9 mouse cellular contexts compared by ENCODE assay signal in the genomic region with DNA sequence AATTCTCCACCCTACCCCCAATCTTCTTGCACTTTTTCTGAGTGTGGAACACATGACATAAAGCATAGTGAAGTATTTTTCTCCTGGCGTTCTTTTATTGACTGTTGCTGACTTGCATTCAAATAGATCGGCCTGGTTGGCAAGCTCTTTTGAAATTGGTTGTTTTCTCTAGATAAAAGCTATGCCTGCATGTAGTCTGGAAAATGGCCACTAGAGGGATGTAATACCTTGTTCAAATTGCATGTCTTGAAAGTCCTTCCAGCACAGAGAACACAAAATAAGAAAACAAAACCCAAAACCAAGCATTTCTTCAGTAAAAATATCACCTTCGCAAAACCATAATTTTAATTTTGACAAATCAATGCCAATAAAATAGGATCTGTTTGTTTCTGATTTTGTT.
DNase-seq lines count a peak whose midpoint lies in the region; ATAC-seq and TF ChIP-seq lines count a peak whose summit lies in the region.
"Had no signal": no experiment of that assay in that cellular context is flagged by ENCODE, and none has a peak within 500 bp of the region (broad histone marks: within the 10 kb centered on the region; RNA-seq: fewer than 3 reads in every experiment).

No protein-coding gene starts in this region.

- WGBS in liver, adult 2 months = 27% methylated on average over 3 of the region's 3 CpGs
- WGBS in liver, embryonic 12.5 days (ENCODE audit: insufficient replicate concordance) = 47% methylated on average over 3 of the region's 3 CpGs
- 34% methylated on average over 3 of the region's 3 CpGs for whole genome bisulfite sequencing in neural tube, embryonic 14.5 days

- no peak overlapping the region for H3K27ac ChIP-seq in liver, adult 2 months (replicated peaks; ENCODE audit: insufficient read depth, low read depth, low read length)
- H3K27ac ChIP-seq in liver, embryonic 12.5 days = no peak overlapping the region
- H3K27ac ChIP-seq in neural tube, embryonic 14.5 days (ENCODE audit: low read depth, low read length) = no peak overlapping the region

- H3K36me3 ChIP-seq in liver, adult 2 months (ENCODE audit: control insufficient read depth, insufficient read depth, low read length) = peaks cover 10% of the 10 kb centered on the region
- no peaks in the 10 kb centered on the region for H3K36me3 ChIP-seq in liver, embryonic 12.5 days
- no peaks in the 10 kb centered on the region for H3K36me3 ChIP-seq in neural tube, embryonic 14.5 days (ENCODE audit: control insufficient read depth, insufficient read depth, low read length)
- H3K36me3 ChIP-seq: G1E had no signal

- H3K4me1 ChIP-seq in liver, adult 2 months (ENCODE audit: control insufficient read depth, insufficient read depth, low read length) = 0 out of 2 replicates have a peak, but pooled peaks cover 1% of the 10 kb centered on the region
- no peaks in the 10 kb centered on the region for H3K4me1 ChIP-seq in liver, embryonic 12.5 days
- H3K4me1 ChIP-seq in neural tube, embryonic 14.5 days (ENCODE audit: control insufficient read depth, insufficient read depth, low read length) = peaks cover under 1% of the 10 kb centered on the region

- TF ChIP-seq POLR2A in liver, adult 2 months (IDR thresholded peaks at IDR 0.05; ENCODE audit: extremely low read depth, insufficient read depth, low read length) = no peak

- no peaks in the 10 kb centered on the region for H3K27me3 ChIP-seq in liver, adult 2 months (ENCODE audit: control insufficient read depth, insufficient read depth, low read length)
- no peaks in the 10 kb centered on the region for H3K27me3 ChIP-seq in liver, embryonic 12.5 days (replicated peaks)
- H3K27me3 ChIP-seq in neural tube, embryonic 14.5 days (ENCODE audit: control insufficient read depth, insufficient read depth, low read length) = no peaks in the 10 kb centered on the region

- H3K9ac ChIP-seq in liver, adult 2 months (ENCODE audit: low read depth, low read length) = no peak overlapping the region
- no peak overlapping the region for H3K9ac ChIP-seq in liver, embryonic 12.5 days
- no peak overlapping the region for H3K9ac ChIP-seq in neural tube, embryonic 14.5 days (replicated peaks; ENCODE audit: low read depth, low read length)

- no peak for DNase-seq in cerebellum, adult 11-12 months
- DNase-seq in liver, adult 2 months (ENCODE audit: extremely low read depth, low read depth, low spot score) = peak; percentile 72
- DNase-seq in brain, embryonic 18.5 days (ENCODE audit: low read depth, low spot score) = peak; percentile 60
- peak; percentile 73 for DNase-seq in layer of hippocampus, adult 11-12 months (ENCODE audit: low spot score)

- ATAC-seq in cerebellum, adult (ENCODE audit: insufficient number of reproducible peaks, low FRiP score, low TSS enrichment) = peak; percentile 70
- no peak for ATAC-seq in liver, embryonic 12.5 days
- ATAC-seq in neural tube, embryonic 14.5 days (ENCODE audit: low read depth) = 0 out of 2 replicates have a peak, but pooled peaks have one; percentile 36
- no peak; the same call in 1 of the 2 replicates for ATAC-seq in granulocyte monocyte progenitor cell, adult 5-6 weeks (replicated peaks; ENCODE audit: poor library complexity, severe bottlenecking)

- H3K4me2 ChIP-seq in liver, embryonic 12.5 days = no peak overlapping the region
- no peak overlapping the region for H3K4me2 ChIP-seq in neural tube, embryonic 14.5 days (ENCODE audit: low read depth, low read length)

- H3K79me2 ChIP-seq in liver, adult 2 months (ENCODE audit: control insufficient read depth, insufficient read depth, low read length) = no peaks in the 10 kb centered on the region

- peak; percentile 49 for TF ChIP-seq CTCF in liver, adult 2 months (IDR thresholded peaks at IDR 0.05; ENCODE audit: low read depth, low read length)

- no peaks in the 10 kb centered on the region for H3K9me3 ChIP-seq in liver, embryonic 12.5 days (replicated peaks)
- no peaks in the 10 kb centered on the region for H3K9me3 ChIP-seq in neural tube, embryonic 14.5 days (ENCODE audit: control insufficient read depth, low read length)

- no peak overlapping the region for H3K4me3 ChIP-seq in liver, adult 2 months (ENCODE audit: insufficient read depth, low read depth, low read length)
- no peak overlapping the region for H3K4me3 ChIP-seq in liver, embryonic 12.5 days
- H3K4me3 ChIP-seq in neural tube, embryonic 14.5 days (ENCODE audit: low read depth, low read length) = no peak overlapping the region

Comparison
In these comparisons a context has a peak if more than half of its experiments do, and no peak if none do; other contexts are left out.
1. ATAC-seq: peak in cerebellum, adult (single experiment) and neural tube, embryonic 14.5 days (single experiment); none in liver, embryonic 12.5 days (single experiment) and granulocyte monocyte progenitor cell, adult 5-6 weeks (single experiment).